Mouse (Mus musculus): Measurements from ENCODE around the gene Wdr44. TPM values are rescaled to one million over a fixed set of nuclear protein-coding genes. Genes with fewer than 3 reads are reported as not detected.
"Not testable (repeated sequence)": the region's sequence is repeated elsewhere in the genome, so short reads cannot be mapped to it uniquely, and the experiment has no call there.

Wdr44 gene
- polyA plus RNA-seq, 1 experiment from 2014 or later, result 4.9 TPM

GRCm38 (mm10) chrX:23717247-23717646 lies 24.4 kb downstream of the Wdr44 start:
- Histone ChIP-seq H3K4me1 (no peaks in the 10 kb centered on the region), H3K27ac (no peak overlapping the region), H3K4me3 (no peak overlapping the region), H3K27me3 (ENCODE audit: poor library complexity, severe bottlenecking) (no peaks in the 10 kb centered on the region), H3K36me3 (replicated peaks) (no peaks in the 10 kb centered on the region), H3K9me3 (no peaks in the 10 kb centered on the region)
- WGBS, result 80% methylated on average over 1 of the region's 1 CpGs
- DNase-seq (ENCODE audit: extremely low spot score, low spot score), result no peak

- H3K4me1 ChIP-seq, result no peaks in the 10 kb centered on the region
- H3K36me3 ChIP-seq (replicated peaks), result no peaks in the 10 kb centered on the region
- no peak overlapping the region for H3K27ac ChIP-seq
- no peak overlapping the region for H3K4me3 ChIP-seq
- 76% methylated on average over 1 of the region's 1 CpGs for WGBS
- no peaks in the 10 kb centered on the region for H3K27me3 ChIP-seq (ENCODE audit: poor library complexity, severe bottlenecking)
- H3K9me3 ChIP-seq, result no peaks in the 10 kb centered on the region
- DNase-seq (ENCODE audit: extremely low spot score, low spot score), result no peak
Measured at GRCm38 (mm10) chrX:23727463-23727862, 34.6 kb downstream of the Wdr44 start.

GRCm38 (mm10) chrX:23754671-23755070 lies 61.8 kb downstream of the Wdr44 start:
- no peak overlapping the region for H3K27ac ChIP-seq
- H3K27me3 ChIP-seq (ENCODE audit: poor library complexity, severe bottlenecking), result no peaks in the 10 kb centered on the region
- DNase-seq (ENCODE audit: extremely low spot score, low spot score), result no peak
- WGBS, result 83% methylated on average over 1 of the region's 1 CpGs
- no peaks in the 10 kb centered on the region for H3K9me3 ChIP-seq
- no peak overlapping the region for H3K4me3 ChIP-seq
- no peaks in the 10 kb centered on the region for H3K36me3 ChIP-seq (replicated peaks)
- H3K4me1 ChIP-seq, result no peaks in the 10 kb centered on the region

GRCm38 (mm10) chrX:23767849-23768248 lies 75.0 kb downstream of the Wdr44 start:
- WGBS, result 73% methylated on average over 1 of the region's 1 CpGs
- DNase-seq (ENCODE audit: extremely low spot score, low spot score), result no peak
- H3K27me3 ChIP-seq (ENCODE audit: poor library complexity, severe bottlenecking), result no peaks in the 10 kb centered on the region
- no peaks in the 10 kb centered on the region for H3K4me1 ChIP-seq
- H3K27ac ChIP-seq, result no peak overlapping the region
- no peak overlapping the region for H3K4me3 ChIP-seq
- no peaks in the 10 kb centered on the region for H3K9me3 ChIP-seq
- peaks cover 4% of the 10 kb centered on the region for H3K36me3 ChIP-seq (replicated peaks)

GRCm38 (mm10) chrX:23807125-23807524 lies 114.3 kb downstream of the Wdr44 start:
- Histone ChIP-seq H3K4me3 (no peak overlapping the region), H3K4me1 (no peaks in the 10 kb centered on the region), H3K27me3 (ENCODE audit: poor library complexity, severe bottlenecking) (no peaks in the 10 kb centered on the region), H3K27ac (no peak overlapping the region), H3K36me3 (replicated peaks) (no peaks in the 10 kb centered on the region), H3K9me3 (no peaks in the 10 kb centered on the region; the same call in 1 of the 2 replicates)
- 93% methylated on average over 3 of the region's 3 CpGs for WGBS
- DNase-seq (ENCODE audit: extremely low spot score, low spot score), result no peak

- Histone ChIP-seq H3K4me1 (no peaks in the 10 kb centered on the region), H3K27ac (no peak overlapping the region), H3K9me3 (no peaks in the 10 kb centered on the region; the same call in 1 of the 2 replicates), H3K4me3 (no peak overlapping the region), H3K36me3 (replicated peaks) (no peaks in the 10 kb centered on the region), H3K27me3 (ENCODE audit: poor library complexity, severe bottlenecking) (no peaks in the 10 kb centered on the region)
- 92% methylated on average over 2 of the region's 2 CpGs for WGBS
- DNase-seq (ENCODE audit: extremely low spot score, low spot score), result no peak
Measured at GRCm38 (mm10) chrX:23810365-23810764, 117.5 kb downstream of the Wdr44 start.

- 79% methylated on average over 1 of the region's 1 CpGs for WGBS
- not testable (repeated sequence) for H3K4me1 ChIP-seq
Measured at GRCm38 (mm10) chrX:23813287-23813686, 120.4 kb downstream of the Wdr44 start.

GRCm38 (mm10) chrX:23822885-23823284 lies 130.0 kb downstream of the Wdr44 start:
- H3K9me3 ChIP-seq; H3K4me3 ChIP-seq; H3K36me3 ChIP-seq (replicated peaks); H3K27me3 ChIP-seq (ENCODE audit: poor library complexity, severe bottlenecking); H3K4me1 ChIP-seq; H3K27ac ChIP-seq; DNase-seq (ENCODE audit: extremely low spot score, low spot score): not testable (repeated sequence)
- 87% methylated on average over 6 of the region's 6 CpGs for WGBS

More at GRCm38 (mm10) chrX:23813287-23813686, 120.4 kb downstream of the Wdr44 start:
- H3K27me3 ChIP-seq (ENCODE audit: poor library complexity, severe bottlenecking); H3K9me3 ChIP-seq; H3K27ac ChIP-seq; DNase-seq (ENCODE audit: extremely low spot score, low spot score); H3K36me3 ChIP-seq (replicated peaks); H3K4me3 ChIP-seq: not testable (repeated sequence)

GRCm38 (mm10) chrX:23823398-23824023 lies 130.7 kb downstream of the Wdr44 start:
- H3K36me3 ChIP-seq (replicated peaks), result no peaks in the 10 kb centered on the region
- no peak overlapping the region for H3K27ac ChIP-seq
- H3K4me3 ChIP-seq, result no peak overlapping the region
- DNase-seq (ENCODE audit: extremely low spot score, low spot score), result no peak
- H3K9me3 ChIP-seq, result no peaks in the 10 kb centered on the region; the same call in 1 of the 2 replicates
- H3K4me1 ChIP-seq, result no peaks in the 10 kb centered on the region
- 63% methylated on average over 19 of the region's 19 CpGs for WGBS
- H3K27me3 ChIP-seq (ENCODE audit: poor library complexity, severe bottlenecking), result no peaks in the 10 kb centered on the region

GRCm38 (mm10) chrX:23833784-23834183 lies 140.9 kb downstream of the Wdr44 start:
- not testable (repeated sequence) for H3K4me1 ChIP-seq; H3K27me3 ChIP-seq (ENCODE audit: poor library complexity, severe bottlenecking); DNase-seq (ENCODE audit: extremely low spot score, low spot score); H3K9me3 ChIP-seq; H3K27ac ChIP-seq; H3K4me3 ChIP-seq; H3K36me3 ChIP-seq (replicated peaks)
- 92% methylated on average over 11 of the region's 11 CpGs for WGBS

GRCm38 (mm10) chrX:23840921-23841320 lies 148.1 kb downstream of the Wdr44 start:
- Histone ChIP-seq H3K27me3 (ENCODE audit: poor library complexity, severe bottlenecking) (no peaks in the 10 kb centered on the region), H3K27ac (no peak overlapping the region), H3K4me3 (no peak overlapping the region), H3K4me1 (no peaks in the 10 kb centered on the region), H3K9me3 (peaks cover 6% of the 10 kb centered on the region; the same call in 1 of the 2 replicates), H3K36me3 (replicated peaks) (no peaks in the 10 kb centered on the region)
- no peak for DNase-seq (ENCODE audit: extremely low spot score, low spot score)
- WGBS, result 86% methylated on average over 1 of the region's 1 CpGs
